Mouse (Mus musculus): ENCODE results near the gene Kremen1. TPM values are rescaled to one million over a fixed set of nuclear protein-coding genes. Genes with fewer than 3 reads are reported as not detected.
A peak's percentile ranks its signal among the peaks of the same experiment; 100 is the strongest.

The Kremen1 gene
- polyA plus RNA-seq, 1 experiment from 2014 or later = 2.6 TPM

- Histone ChIP-seq H3K27me3 (replicated peaks; ENCODE audit: control insufficient read depth, insufficient read depth, low read length) (no peaks in the 10 kb centered on the region), H3K4me1 (ENCODE audit: control insufficient read depth, insufficient read depth, low read length) (no peaks in the 10 kb centered on the region), H3K27ac (ENCODE audit: low read depth, low read length) (no peak overlapping the region), H3K9me3 (replicated peaks; ENCODE audit: control insufficient read depth, low read length) (no peaks in the 10 kb centered on the region), H3K4me2 (ENCODE audit: low read length) (no peak overlapping the region), H3K9ac (ENCODE audit: low read length) (no peak overlapping the region), H3K36me3 (ENCODE audit: control insufficient read depth, insufficient read depth, low read length) (0 out of 2 replicates have a peak, but pooled peaks cover 3% of the 10 kb centered on the region), H3K4me3 (ENCODE audit: low read depth, low read length) (no peak overlapping the region)
- no peak for ATAC-seq
- 73% methylated on average over 9 of the region's 9 CpGs for WGBS
- DNase-seq (ENCODE audit: low spot score) = no peak
Measured at GRCm38 (mm10) chr11:5192084-5192516, 69.3 kb downstream of the Kremen1 start.

DNA sequence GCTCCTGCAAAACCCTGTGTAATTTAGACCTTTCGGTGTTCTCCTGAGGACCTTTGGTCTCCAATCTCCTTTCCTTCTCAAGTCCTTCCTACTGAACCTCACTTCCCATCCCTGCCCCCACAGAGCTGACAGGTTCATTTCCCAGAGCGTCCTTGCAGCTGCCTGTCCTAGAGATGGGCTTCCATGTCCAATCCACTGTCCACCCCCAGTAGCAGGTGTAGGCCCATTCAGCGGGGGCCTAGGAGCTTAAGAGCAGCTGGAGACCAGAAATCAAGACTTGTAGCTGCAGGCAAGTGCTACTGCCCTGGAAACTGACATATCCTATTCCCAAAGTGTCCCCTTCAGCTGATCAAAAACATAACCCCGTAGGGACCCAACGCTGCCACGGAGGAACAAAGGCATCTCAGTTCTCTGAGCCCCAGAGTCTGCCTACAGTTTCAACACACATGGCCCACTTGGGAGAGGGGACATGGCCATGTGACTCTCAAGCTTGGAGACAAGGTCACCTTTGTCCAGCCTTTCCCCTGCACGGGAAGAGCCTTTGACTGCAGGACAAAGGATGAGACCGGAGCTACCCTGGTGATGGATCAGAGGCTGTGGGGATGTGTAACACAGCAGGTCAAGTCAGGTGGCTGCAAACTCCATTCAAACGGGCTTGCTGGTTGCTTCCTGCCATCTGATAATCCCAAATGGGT, 72.0 kb downstream of the Kremen1 start:
- 0 out of 2 replicates have a peak, but pooled peaks cover 3% of the 10 kb centered on the region for H3K36me3 ChIP-seq (ENCODE audit: control insufficient read depth, insufficient read depth, low read length)
- no peaks in the 10 kb centered on the region for H3K9me3 ChIP-seq (replicated peaks; ENCODE audit: control insufficient read depth, low read length)
- H3K4me2 ChIP-seq (ENCODE audit: low read length) = no peak overlapping the region
- no peak for ATAC-seq
- H3K9ac ChIP-seq (ENCODE audit: low read length) = no peak overlapping the region
- no peaks in the 10 kb centered on the region for H3K4me1 ChIP-seq (ENCODE audit: control insufficient read depth, insufficient read depth, low read length)
- H3K4me3 ChIP-seq (ENCODE audit: low read depth, low read length) = no peak overlapping the region
- DNase-seq (ENCODE audit: low spot score) = no peak
- 59% methylated on average over 9 of the region's 9 CpGs for WGBS
- H3K27me3 ChIP-seq (replicated peaks; ENCODE audit: control insufficient read depth, insufficient read depth, low read length) = no peaks in the 10 kb centered on the region
- no peak overlapping the region for H3K27ac ChIP-seq (ENCODE audit: low read depth, low read length)

DNA sequence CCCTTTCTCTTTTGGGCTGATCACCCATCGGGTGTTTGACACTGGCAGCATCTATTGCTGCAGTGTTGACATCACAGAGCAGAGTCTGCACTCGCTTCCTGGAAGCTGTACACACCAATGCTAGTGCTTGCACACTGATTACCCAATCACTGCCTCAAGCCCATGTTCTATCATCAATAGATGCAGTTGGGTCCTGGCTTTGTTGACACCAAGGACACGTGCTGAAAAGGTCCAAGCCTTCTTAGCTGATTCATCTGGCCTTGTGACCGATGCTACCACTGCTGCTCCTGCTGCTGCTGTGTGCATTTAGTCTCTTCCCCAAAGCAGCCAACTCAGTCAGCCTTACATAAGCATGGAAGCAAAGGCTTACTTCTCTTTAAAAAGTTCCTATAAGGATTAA, 73.2 kb downstream of the Kremen1 start:
- Histone ChIP-seq H3K36me3 (ENCODE audit: control insufficient read depth, insufficient read depth, low read length) (0 out of 2 replicates have a peak, but pooled peaks cover under 1% of the 10 kb centered on the region), H3K4me2 (ENCODE audit: low read length) (no peak overlapping the region), H3K27ac (ENCODE audit: low read depth, low read length) (no peak overlapping the region), H3K27me3 (replicated peaks; ENCODE audit: control insufficient read depth, insufficient read depth, low read length) (no peaks in the 10 kb centered on the region), H3K4me1 (ENCODE audit: control insufficient read depth, insufficient read depth, low read length) (no peaks in the 10 kb centered on the region), H3K9me3 (replicated peaks; ENCODE audit: control insufficient read depth, low read length) (no peaks in the 10 kb centered on the region), H3K4me3 (ENCODE audit: low read depth, low read length) (no peak overlapping the region), H3K9ac (ENCODE audit: low read length) (no peak overlapping the region)
- WGBS = 90% methylated on average over 4 of the region's 4 CpGs
- DNase-seq (ENCODE audit: low spot score) (no peak), ATAC-seq (no peak)

DNA sequence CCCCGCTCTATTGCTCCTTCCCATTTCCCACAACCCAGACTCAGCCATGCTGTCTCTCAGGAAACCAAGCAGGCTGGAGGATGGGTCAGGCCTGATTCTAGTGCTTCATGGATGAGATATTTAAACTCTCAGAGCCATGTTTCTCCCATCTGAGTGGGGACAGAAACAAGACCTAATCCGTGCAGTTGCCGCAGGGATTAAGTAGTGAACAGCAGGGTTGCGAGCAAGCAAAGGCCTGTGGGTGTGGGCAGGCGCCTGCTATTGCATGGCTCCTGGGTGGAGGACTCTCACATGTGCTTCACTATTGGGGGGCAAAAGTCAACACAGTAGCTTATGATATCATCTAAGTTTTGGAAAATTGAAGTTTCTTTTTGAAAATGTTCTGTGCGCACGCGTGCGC, 76.5 kb downstream of the Kremen1 start:
- no peaks in the 10 kb centered on the region for H3K36me3 ChIP-seq (ENCODE audit: control insufficient read depth, insufficient read depth, low read length)
- DNase-seq (ENCODE audit: low spot score) (no peak), ATAC-seq (no peak)
- no peak overlapping the region for H3K4me2 ChIP-seq (ENCODE audit: low read length)
- no peaks in the 10 kb centered on the region for H3K9me3 ChIP-seq (replicated peaks; ENCODE audit: control insufficient read depth, low read length)
- no peaks in the 10 kb centered on the region for H3K4me1 ChIP-seq (ENCODE audit: control insufficient read depth, insufficient read depth, low read length)
- WGBS = 76% methylated on average over 9 of the region's 9 CpGs
- no peak overlapping the region for H3K4me3 ChIP-seq (ENCODE audit: low read depth, low read length)
- no peak overlapping the region for H3K27ac ChIP-seq (ENCODE audit: low read depth, low read length)
- H3K27me3 ChIP-seq (replicated peaks; ENCODE audit: control insufficient read depth, insufficient read depth, low read length) = no peaks in the 10 kb centered on the region
- H3K9ac ChIP-seq (ENCODE audit: low read length) = no peak overlapping the region

DNA sequence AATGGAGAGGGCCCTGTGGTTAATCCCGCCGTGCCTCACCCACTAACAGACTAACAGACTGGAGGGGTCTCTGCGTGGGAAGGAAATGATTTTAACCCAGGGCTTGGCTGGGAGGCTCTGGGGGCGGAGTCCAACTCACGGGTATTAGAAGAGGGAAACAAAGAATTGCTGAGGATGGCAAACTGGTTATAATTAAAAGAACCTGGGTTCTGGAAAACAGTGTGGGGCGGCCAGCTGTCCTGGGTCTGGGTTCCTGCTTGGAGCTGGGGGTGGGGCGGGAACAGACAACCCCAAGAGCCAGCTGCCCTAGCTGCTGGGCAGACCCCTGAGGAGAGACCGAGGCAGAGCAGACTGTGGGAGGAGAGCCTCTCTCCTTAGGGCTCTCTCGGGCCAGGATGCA, 77.1 kb downstream of the Kremen1 start:
- Histone ChIP-seq H3K27me3 (replicated peaks; ENCODE audit: control insufficient read depth, insufficient read depth, low read length) (no peaks in the 10 kb centered on the region), H3K4me3 (ENCODE audit: low read depth, low read length) (no peak overlapping the region), H3K4me1 (ENCODE audit: control insufficient read depth, insufficient read depth, low read length) (no peaks in the 10 kb centered on the region), H3K27ac (ENCODE audit: low read depth, low read length) (no peak overlapping the region), H3K9me3 (replicated peaks; ENCODE audit: control insufficient read depth, low read length) (no peaks in the 10 kb centered on the region), H3K36me3 (ENCODE audit: control insufficient read depth, insufficient read depth, low read length) (no peaks in the 10 kb centered on the region), H3K9ac (ENCODE audit: low read length) (no peak overlapping the region), H3K4me2 (ENCODE audit: low read length) (no peak overlapping the region)
- ATAC-seq (peak; percentile 54), DNase-seq (ENCODE audit: low spot score) (no peak)
- WGBS = 19% methylated on average over 9 of the region's 9 CpGs

DNA sequence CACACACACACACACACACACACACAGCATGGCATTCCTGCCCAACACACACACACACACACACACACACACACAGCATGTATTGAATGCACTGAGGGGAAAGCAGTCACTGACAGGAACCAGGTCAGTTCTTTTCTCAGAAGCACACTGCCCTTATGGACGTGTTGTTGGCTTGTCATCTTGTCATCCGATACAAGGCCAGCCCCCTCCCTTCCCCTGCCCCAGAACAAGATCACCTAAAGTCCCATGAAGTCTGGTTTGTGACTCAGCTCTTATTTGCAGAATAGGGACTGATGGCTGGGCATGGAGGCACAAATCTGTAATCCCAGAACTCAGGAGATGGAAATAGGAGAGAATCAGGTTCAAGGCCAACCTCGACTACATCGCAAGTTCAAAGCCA, 78.5 kb downstream of the Kremen1 start:
- H3K9ac ChIP-seq (ENCODE audit: low read length) = no peak overlapping the region
- ATAC-seq (no peak), DNase-seq (ENCODE audit: low spot score) (no peak)
- H3K27ac ChIP-seq (ENCODE audit: low read depth, low read length) = no peak overlapping the region
- H3K4me3 ChIP-seq (ENCODE audit: low read depth, low read length) = no peak overlapping the region
- H3K27me3 ChIP-seq (replicated peaks; ENCODE audit: control insufficient read depth, insufficient read depth, low read length) = no peaks in the 10 kb centered on the region
- no peak overlapping the region for H3K4me2 ChIP-seq (ENCODE audit: low read length)
- H3K4me1 ChIP-seq (ENCODE audit: control insufficient read depth, insufficient read depth, low read length) = no peaks in the 10 kb centered on the region
- H3K9me3 ChIP-seq (replicated peaks; ENCODE audit: control insufficient read depth, low read length) = no peaks in the 10 kb centered on the region
- H3K36me3 ChIP-seq (ENCODE audit: control insufficient read depth, insufficient read depth, low read length) = no peaks in the 10 kb centered on the region
- WGBS = 74% methylated on average over 4 of the region's 4 CpGs

GRCm38 (mm10) chr11:5181850-5182404, 79.4 kb downstream of the Kremen1 start:
- no peaks in the 10 kb centered on the region for H3K36me3 ChIP-seq (ENCODE audit: control insufficient read depth, insufficient read depth, low read length)
- H3K9ac ChIP-seq (ENCODE audit: low read length) = no peak overlapping the region
- no peaks in the 10 kb centered on the region for H3K4me1 ChIP-seq (ENCODE audit: control insufficient read depth, insufficient read depth, low read length)
- WGBS = 19% methylated on average over 13 of the region's 13 CpGs
- H3K27ac ChIP-seq (ENCODE audit: low read depth, low read length) = no peak overlapping the region
- no peak overlapping the region for H3K4me2 ChIP-seq (ENCODE audit: low read length)
- no peaks in the 10 kb centered on the region for H3K9me3 ChIP-seq (replicated peaks; ENCODE audit: control insufficient read depth, low read length)
- H3K4me3 ChIP-seq (ENCODE audit: low read depth, low read length) = no peak overlapping the region
- H3K27me3 ChIP-seq (replicated peaks; ENCODE audit: control insufficient read depth, insufficient read depth, low read length) = no peaks in the 10 kb centered on the region
- peak; percentile 75 for DNase-seq (ENCODE audit: low spot score)
- peak; percentile 46; the same call in 1 of the 2 replicates for ATAC-seq

GRCm38 (mm10) chr11:5179391-5179790, 82.0 kb downstream of the Kremen1 start:
- H3K9me3 ChIP-seq (replicated peaks; ENCODE audit: control insufficient read depth, low read length) = no peaks in the 10 kb centered on the region
- no peaks in the 10 kb centered on the region for H3K4me1 ChIP-seq (ENCODE audit: control insufficient read depth, insufficient read depth, low read length)
- H3K4me3 ChIP-seq (ENCODE audit: low read depth, low read length) = no peak overlapping the region
- 50% methylated on average over 8 of the region's 8 CpGs for WGBS
- DNase-seq (ENCODE audit: low spot score) (no peak), ATAC-seq (no peak)
- H3K27me3 ChIP-seq (replicated peaks; ENCODE audit: control insufficient read depth, insufficient read depth, low read length) = no peaks in the 10 kb centered on the region
- H3K36me3 ChIP-seq (ENCODE audit: control insufficient read depth, insufficient read depth, low read length) = no peaks in the 10 kb centered on the region
- H3K27ac ChIP-seq (ENCODE audit: low read depth, low read length) = no peak overlapping the region
- no peak overlapping the region for H3K4me2 ChIP-seq (ENCODE audit: low read length)
- no peak overlapping the region for H3K9ac ChIP-seq (ENCODE audit: low read length)

GRCm38 (mm10) chr11:5177171-5177570, 84.2 kb downstream of the Kremen1 start:
- no peaks in the 10 kb centered on the region for H3K9me3 ChIP-seq (replicated peaks; ENCODE audit: control insufficient read depth, low read length)
- no peak overlapping the region for H3K4me2 ChIP-seq (ENCODE audit: low read length)
- ATAC-seq (no peak), DNase-seq (ENCODE audit: low spot score) (no peak)
- no peaks in the 10 kb centered on the region; the same call in 1 of the 2 replicates for H3K4me1 ChIP-seq (ENCODE audit: control insufficient read depth, insufficient read depth, low read length)
- H3K4me3 ChIP-seq (ENCODE audit: low read depth, low read length) = no peak overlapping the region
- no peak overlapping the region for H3K27ac ChIP-seq (ENCODE audit: low read depth, low read length)
- 90% methylated on average over 12 of the region's 12 CpGs for WGBS
- no peaks in the 10 kb centered on the region for H3K27me3 ChIP-seq (replicated peaks; ENCODE audit: control insufficient read depth, insufficient read depth, low read length)
- no peaks in the 10 kb centered on the region for H3K36me3 ChIP-seq (ENCODE audit: control insufficient read depth, insufficient read depth, low read length)
- H3K9ac ChIP-seq (ENCODE audit: low read length) = no peak overlapping the region

Measured in forebrain, embryonic 14.5 days (tissue).